Mouse (Mus musculus) fibroblast of lung, adult 2 months (primary cell): ENCODE measurements around the gene Slc35c2.

Source experiments
- DNase-seq: peaks from one replicate; pipeline ENCODE4 v3.0.0-alpha.2; 2011; ENCODE audit warnings: low read depth

Slc35c2 gene

DNA sequence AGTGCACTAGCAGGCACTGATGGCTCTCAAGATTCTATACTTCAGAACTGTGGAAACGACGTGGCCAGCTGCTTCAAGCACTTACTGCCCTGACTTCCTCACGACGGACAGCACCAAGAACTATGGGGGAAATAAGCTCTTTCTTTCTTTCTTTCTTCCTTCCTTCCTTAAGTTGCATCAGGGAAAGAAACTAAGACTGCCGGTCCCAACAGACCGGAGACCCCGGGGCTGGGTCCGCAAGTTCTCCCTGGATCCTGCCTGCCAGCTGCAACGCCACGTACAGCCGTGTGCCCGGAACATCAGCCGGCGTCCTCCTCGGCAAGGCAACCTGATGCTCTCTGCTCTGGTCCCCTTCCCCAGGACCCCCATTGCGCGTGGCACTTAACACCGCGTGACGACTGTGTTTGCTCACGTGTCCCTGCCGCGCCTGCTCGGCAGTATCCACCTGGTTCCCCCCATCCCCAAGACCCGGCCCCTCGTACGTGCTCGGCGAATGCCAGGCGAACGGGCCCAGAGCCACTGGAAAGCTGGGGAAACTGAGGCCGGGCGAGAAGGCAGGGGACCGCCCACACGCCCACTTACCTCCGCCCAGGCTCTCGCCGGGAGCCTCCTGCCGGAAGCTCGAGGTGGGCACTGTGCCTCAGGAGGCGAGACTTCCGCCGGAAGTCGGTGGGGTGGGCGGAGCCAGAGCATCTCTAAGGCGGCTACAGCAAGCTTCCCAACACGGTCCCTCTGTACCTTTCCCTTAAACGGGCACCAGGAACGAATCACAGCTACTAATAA is at the start of gene Slc35c2:
Gene Slc35c2 (minus strand): TSS at position 668 of the 783 bp plus-strand sequence.
- peak; percentile 79 for DNase-seq

DNA sequence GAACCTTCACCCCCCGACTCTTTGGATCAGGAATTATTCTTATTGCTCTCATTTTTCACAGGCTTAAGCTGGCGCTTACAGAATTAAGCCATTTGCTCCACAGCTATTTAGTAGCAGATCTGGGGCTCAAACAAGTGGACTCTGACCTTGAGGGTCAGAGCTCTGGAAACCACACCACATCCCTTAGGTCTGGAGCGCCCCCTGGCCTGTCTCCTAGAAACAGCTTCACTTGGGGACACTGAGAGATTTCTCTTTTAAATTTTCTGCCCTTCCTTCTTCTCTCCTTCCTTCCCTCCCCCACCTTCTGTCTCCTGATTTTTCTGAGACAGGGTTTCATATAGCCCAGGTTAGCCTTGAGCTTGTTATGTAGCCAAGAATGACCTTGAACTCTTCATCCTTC is 49.5 kb upstream of the Slc35c2 start:
- DNase-seq, result no peak

DNA sequence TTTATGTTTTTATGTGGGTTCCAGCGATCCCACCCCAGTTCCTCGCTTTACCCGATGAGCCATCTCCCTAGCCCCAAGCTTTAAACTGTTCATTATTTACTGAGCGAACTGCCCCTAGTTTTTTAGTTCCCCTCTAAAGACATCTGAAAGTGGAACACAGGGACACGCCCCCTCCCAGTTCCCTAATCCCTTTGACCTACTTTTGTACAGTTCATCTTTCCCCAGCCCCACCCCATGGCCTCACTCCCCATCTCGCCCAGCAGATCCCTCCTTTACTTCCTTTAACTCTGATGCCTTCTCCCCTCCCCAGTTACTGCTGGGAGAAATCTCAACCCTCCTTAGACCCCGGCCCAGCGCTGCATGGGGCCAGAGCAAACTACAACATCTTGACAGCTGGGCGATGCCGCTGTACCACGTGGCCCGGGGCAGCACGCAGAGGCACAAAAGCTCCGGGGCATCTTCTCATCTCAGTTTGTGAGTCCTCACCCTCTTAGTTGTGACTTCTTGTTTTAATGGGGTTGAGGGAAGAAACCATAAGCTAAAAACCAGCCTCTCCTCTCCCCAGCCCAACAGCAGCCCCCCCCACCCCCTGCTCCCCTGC is 45.0 kb upstream of the Slc35c2 start:
- no peak for DNase-seq

DNA sequence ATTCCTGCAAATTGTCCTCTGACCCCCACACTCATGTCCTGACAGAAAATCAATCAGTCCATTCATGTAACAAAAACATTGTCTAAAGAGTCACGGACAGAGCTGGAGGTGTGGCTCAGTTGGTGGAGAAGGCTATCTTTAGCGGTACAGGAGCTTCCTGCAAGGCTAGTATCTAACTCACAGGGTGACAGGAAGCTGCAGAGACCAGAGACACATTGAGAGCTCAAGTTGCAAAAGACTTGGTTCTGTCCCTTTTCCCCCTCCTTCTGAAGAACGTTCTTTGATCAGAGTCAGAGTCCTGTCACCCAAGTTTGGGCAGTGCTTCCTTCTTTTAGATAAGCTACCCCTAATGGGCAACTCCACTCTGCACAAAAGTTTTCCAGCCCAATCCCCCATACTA is 42.0 kb upstream of the Slc35c2 start:
- DNase-seq, result no peak

- no peak for DNase-seq
Measured at GRCm38 (mm10) chr2:165328746-165329145, 41.1 kb upstream of the Slc35c2 start.

- DNase-seq, result no peak
Measured at GRCm38 (mm10) chr2:165327386-165327785, 39.7 kb upstream of the Slc35c2 start.

DNA sequence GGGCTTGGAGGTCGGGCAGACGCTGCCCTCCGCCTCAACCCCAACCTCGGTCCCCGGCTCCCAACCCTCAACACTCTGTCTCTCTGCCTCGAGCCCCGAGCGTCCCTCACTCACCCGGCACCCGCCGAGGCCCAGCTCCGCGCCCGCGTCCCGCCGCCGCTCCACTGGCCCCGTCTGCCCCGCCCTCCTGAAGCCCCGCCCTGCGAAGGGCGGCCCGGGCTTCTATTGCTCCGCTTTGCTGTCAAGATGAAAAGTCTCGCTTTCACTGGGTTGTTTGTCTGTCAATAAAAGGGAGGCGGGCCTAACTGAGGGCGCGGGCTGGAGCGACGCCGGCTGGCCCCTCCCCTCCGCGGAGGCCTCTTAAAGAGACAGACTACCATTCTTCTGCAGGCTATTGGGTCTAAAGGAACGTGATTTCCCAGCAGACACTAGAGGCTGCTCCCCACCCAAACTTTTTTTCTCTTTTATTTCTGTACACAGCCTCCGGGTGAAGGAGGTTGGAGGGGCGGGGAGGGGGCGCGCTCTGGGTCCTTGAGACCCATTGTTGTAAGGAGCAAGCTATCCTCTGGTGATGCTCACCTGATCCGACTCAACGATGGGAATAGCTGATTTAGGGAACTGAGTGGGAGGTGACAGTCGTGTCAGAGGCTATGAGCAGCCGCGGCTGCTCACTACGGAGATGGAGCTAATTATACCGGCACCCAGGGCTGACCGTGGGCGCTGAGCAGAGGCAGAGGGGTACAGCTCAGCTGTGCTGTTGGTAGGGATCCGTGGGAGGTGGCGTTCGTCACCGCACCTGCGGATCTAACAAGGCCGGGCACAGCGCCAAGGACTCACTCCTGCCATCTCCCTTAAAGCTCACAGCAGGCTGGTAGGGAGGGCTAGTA is 38.9 kb upstream of the Slc35c2 start, which contains the start of gene Elmo2:
Gene Elmo2 (minus strand): TSS at position 176 of the 887 bp plus-strand sequence.
- DNase-seq, result peak; percentile 88

GRCm38 (mm10) chr2:165325521-165326303 is 38.0 kb upstream of the Slc35c2 start:
- DNase-seq, result no peak

DNA sequence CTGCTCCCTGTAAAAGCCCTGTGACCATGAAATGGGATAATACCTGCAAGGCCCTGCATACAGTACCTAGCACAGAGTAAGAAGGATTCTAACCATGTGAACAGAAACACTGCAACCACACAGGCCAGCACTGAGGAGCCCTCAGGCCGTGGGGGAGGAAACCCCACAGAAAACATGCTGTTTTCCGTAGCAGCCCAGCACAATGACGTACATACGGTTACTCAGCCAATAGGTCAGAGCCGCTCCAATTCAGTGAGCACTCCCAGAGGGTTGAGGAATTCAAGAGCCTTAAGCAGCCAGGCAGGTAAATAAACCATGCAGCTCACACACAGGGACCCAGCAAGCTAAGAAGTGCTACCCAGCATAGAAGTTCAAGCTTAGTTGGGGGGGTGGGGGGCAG is 36.3 kb upstream of the Slc35c2 start:
- DNase-seq, result no peak

DNA sequence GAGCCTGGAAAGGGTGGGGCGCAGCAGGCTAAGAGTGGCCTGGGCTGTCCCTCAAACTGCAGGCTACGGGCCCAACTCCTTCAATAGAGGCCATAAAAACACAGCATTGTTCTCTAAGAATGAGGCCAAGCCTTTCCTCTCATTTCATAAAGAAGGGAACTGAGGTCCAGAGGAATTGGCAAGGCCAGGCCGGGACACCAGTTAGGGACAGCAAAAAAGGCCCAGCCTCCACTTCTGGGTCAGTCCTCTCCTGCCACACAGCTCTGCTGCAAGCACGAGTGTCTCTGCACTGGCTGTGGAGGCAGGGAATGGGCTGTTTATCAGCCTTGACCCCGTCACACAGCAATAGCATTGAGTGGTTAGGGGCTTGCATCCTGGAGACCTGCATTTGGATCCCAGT is 35.8 kb upstream of the Slc35c2 start:
- DNase-seq, result no peak

DNA sequence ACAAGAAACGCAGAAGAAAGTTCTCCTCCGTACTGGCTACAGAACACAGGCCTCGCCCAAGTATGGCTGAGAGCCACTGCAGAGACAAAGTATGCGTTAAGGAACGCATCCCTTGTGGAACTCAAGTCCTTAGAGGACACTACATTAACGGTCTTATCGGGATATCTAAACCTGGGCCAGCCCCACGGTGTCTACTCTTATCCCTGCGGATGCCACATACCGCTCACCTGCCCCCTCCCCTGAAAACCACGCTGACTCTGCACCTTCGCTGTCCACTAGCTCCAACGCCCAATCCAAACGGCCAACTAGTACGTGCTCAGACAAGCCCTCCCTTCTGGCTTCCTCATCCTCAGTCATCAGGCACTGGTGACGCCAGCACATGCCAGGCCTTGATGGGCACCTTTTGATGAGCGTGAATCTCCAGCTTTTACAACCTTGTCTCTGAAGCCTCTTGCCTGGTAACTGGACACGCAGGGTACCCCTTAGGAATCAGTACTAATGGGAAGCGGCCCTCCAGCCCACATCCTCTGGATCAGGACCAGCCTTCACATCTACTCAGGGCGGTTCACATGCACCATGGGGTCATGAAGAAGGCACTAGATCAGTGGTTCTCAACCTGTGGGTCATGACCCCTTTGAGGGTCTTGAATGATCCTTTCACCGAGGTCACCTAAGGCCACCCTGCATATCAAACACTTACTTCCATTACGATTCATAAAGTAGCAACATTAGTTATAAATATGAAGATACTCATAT is 34.5 kb upstream of the Slc35c2 start:
- DNase-seq, result no peak

DNA sequence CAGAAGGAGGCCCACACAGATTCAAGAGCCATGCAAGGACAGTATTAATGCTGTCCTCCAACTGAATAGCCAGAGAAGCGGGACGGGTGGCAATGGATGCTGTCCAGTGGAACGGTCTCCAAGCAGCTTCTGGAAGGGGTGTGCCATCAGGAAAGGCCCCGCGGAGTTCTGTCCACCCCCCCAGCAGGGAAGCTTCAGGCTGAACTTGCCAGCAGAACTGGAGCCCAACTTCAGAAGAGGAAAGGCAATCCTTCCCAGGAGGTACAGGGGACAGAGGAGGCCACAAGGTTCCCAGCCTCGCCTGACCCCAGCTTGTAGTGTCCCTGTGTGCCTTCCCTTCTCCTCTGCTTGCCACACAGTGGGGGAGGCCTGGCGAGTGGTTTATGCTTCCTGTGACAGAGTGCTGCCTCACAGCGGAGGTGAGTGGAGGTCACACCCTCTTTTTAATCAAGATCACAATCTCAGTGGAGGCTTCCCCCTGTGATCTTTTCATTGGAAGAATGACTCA is 33.8 kb upstream of the Slc35c2 start:
- DNase-seq, result no peak

- peak; percentile 50 for DNase-seq
Measured at GRCm38 (mm10) chr2:165320531-165321150, 33.0 kb upstream of the Slc35c2 start.

DNA sequence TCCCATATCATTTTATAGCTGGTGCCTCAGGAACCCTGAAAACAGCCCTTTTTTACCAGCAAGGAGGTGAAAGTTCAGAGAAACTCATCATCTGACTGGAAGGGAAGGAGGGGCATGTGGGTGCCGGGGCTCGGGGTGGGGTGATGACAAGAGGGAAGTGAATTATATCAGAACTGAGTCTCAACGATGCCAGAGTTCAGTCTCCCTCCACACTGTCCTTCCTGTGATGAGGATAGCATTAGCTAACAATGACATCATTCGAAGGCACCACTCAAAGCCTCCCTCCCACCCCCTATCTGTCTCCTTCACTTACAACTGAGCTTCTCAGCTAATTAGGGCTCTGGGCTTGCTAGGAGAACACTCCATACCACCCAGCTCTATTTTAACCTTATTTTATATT is 31.8 kb upstream of the Slc35c2 start:
- DNase-seq, result no peak

DNA sequence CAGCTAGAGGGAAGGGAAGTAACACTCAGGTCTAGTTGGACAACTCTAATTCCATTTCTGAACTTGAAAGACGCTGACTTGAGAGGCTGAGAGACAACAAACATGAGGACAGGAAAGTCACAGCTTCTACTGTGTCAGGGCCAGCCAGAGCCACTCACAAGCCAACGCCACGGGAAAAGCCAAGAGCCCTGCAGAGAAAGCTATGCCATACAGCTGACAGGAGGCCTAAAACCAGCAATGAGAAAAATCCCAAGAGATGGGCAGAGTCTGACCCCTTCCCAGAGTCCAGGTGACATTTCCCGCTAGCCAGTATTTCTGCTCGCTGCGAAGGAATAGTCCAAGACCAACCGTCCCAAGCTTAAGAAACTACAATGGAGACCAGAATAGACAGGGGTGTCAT is 31.3 kb upstream of the Slc35c2 start:
- DNase-seq, result no peak

- no peak for DNase-seq
Measured at GRCm38 (mm10) chr2:165317621-165318263, 30.1 kb upstream of the Slc35c2 start.

- DNase-seq, result no peak
Measured at GRCm38 (mm10) chr2:165316837-165317473, 29.3 kb upstream of the Slc35c2 start.

GRCm38 (mm10) chr2:165316204-165316603 is 28.5 kb upstream of the Slc35c2 start:
- no peak for DNase-seq

DNA sequence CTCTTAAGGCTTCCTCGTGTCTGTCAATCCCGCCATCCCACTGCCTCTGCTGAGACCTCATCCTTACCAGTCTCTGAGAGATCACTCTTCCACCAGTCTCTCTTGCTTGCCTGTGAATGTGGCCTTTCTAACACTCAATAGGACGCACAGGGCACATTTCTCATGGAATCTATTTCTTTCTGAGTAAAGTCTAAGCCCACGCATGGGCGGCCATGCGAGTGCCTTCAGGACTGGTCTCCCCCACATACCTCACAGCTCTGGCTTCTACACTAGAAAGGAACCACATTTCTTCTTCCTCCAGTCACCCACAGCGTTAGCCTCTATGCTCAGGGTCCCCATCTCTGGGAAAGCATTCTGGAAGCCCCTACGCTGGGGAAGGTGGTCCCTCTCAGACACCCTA is 26.5 kb upstream of the Slc35c2 start:
- DNase-seq, result no peak
